Mouse (Mus musculus) urinary bladder, postnatal 36 days (tissue): ENCODE measurements around the gene Bsdc1.

Experiments
- DNase-seq, 2 experiments: peaks; one replicate each; pipeline ENCODE4 v3.0.0; 2022; ENCODE audit warnings: low spot score in 2 of 2, mixed read lengths in 1 of 2

The Bsdc1 gene

DNA sequence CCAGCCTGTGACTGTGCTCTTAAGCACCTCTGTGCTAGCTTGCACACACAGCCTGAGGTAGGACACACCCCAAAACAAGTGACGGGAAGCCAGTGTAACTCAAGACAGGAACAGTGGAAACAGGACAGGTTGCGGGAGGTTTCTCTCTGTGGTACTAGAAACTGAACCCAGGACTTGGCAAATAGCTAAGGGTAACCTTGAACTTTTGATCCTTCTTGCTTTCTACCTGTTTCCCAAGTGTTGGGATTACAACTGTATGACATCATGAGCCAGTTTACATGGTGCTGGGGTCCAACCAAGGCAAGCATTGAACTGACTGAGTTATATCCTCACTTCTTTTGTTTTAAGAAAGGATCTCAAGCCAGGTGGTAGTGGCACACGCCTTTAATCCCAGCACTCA lies 18.5 kb downstream of the Bsdc1 start:
- DNase-seq: no peak

DNA sequence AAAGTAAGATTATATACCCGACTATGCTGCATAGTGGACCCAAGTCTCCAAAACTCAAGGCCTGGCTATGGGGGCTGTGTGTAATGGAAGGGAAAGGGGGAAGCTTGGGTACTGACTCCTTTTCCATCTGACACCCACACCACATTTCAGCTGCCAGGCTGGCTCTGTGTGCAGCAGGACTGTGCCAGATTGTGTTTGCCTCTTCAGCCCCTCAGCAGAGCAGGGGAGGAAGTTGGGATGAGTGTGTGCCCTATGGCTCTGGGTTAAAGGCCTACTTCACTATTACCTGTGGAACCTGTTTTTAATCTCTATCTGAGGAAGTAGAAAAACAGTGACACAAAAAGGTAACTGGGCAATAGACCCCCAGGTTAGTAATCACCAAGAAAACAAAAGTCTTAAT lies 19.7 kb downstream of the Bsdc1 start:
- peak; percentile 34 to 39 for DNase-seq

GRCm38 (mm10) chr4:129490972-129491880 lies 29.8 kb downstream of the Bsdc1 start, which contains the start of the genes Tssk3 and Fam229a:
TSS of gene Tssk3 (minus strand) at chr4:129491022.
TSS of gene Fam229a (plus strand) at chr4:129491190.
- DNase-seq: peak; percentile 59 to 69

DNA sequence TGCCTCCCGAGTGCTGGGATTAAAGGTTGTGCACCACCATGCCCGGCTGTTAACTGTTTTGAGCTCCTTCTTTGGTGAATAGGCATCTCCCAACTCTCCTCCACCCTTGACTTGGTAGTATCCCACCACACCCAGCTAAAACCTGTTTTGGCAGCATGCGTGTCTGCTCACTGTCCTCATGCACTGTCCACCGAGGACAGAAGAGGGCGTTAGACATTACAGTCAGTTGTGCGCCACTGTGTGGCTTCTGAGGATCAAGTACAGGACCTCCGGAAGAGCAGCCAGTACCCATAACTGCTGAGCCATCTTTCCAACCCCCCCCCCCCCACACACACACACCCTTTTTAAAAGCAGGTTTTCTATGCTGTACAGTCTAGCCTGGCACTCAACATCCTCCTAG lies 33.3 kb downstream of the Bsdc1 start:
- DNase-seq: no peak

- DNase-seq: no peak
Measured at GRCm38 (mm10) chr4:129495672-129496562, 34.5 kb downstream of the Bsdc1 start.

GRCm38 (mm10) chr4:129496631-129497030 lies 35.2 kb downstream of the Bsdc1 start:
- no peak for DNase-seq

DNA sequence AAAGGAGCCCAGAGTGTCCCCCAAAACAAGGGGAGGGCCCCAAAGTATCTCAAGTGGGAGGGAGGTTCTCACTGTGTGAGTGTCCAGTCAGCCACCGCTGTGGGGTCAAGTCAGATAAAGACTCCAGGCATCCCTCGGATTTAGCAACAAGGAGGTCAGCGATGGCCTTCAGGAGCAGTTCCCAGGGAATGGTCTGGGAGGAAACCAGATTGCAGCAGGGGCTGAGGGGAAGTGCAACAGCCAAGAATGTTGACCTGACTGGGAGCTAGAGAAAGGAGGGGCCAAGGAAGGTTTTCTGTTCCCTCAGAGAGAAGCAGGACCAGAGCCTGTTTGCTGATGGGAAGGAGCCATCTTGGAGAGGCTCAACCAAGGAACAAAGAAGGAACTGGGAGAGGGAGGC lies 37.6 kb downstream of the Bsdc1 start:
- no peak for DNase-seq

- no peak for DNase-seq
Measured at GRCm38 (mm10) chr4:129500017-129500416, 38.6 kb downstream of the Bsdc1 start.

- DNase-seq: peak; percentile 89 to 91
Measured at GRCm38 (mm10) chr4:129500607-129501566, 39.5 kb downstream of the Bsdc1 start.

DNA sequence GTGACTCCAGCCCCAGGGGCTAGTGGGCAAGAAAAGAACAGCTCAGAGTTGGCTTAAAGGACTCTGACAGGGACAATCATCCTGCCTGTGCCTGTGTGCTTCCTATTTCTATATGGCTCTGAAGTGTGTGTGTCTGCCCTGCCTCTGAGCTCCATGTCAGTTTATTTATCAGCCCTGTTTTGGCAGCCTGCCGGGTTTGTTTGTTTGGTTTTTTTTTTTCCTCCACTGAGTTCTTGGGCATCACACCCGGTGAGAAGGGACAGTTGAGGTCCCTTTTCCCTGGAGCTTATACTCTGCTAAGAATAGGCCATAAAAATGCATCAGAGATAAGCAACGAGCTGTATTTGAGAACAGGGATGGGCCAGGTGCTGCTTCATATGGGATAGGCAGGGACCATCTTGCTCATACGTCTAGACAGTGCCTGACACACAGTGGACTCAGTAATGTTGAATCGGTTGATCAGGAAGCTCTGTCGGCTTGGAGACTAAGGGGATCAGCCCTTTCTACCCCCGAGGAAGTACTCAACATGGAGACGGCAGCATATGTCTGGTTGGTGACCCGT lies 41.0 kb downstream of the Bsdc1 start:
- peak in 1 of 2 experiments; percentile 22 for DNase-seq

DNA sequence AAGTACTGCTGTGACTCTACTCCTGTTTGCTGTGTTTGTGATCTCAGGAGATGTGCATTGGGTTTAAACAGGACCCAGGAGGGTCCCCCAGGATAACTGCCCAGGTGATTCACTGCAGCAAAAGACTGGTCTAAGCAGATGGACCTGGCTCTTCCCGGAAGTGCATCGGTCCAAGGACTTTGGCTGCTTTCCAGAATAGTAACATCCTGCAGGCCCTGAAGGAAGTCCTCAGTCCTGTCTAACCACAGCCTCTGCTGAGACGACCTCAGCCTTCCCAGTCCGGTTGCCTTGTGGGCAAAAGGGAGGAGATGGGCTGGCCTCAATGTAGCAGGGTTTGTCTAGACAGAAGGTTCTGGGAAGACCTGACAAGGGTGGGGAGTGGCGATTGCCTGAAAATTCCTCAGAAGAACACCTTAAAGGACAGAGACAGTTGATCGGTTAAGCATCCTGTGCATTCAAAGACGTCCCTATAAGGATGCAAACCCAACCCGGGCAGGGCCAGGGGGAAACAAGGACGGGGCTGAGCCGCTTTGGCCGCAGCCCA lies 41.6 kb downstream of the Bsdc1 start:
- DNase-seq: no peak

DNA sequence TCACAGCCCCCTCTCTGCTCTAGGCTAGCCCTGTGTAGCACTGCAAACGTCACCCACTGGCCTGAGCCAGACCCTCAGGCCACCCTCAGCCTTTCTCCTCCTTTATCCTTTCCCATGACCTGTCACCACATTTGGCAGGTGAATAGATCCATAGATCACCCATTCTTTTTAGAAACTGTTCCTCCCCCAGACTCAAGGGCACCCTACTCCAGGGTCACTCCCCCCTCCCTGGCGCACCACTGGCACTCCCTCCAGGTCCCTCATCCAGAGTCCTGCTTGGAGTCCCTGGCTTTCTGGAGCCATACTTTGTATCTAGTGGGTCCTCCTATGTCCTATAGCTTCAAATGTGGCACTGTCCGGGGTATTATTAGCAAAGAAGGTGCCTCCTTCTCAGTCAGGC lies 44.1 kb downstream of the Bsdc1 start:
- DNase-seq: no peak

DNA sequence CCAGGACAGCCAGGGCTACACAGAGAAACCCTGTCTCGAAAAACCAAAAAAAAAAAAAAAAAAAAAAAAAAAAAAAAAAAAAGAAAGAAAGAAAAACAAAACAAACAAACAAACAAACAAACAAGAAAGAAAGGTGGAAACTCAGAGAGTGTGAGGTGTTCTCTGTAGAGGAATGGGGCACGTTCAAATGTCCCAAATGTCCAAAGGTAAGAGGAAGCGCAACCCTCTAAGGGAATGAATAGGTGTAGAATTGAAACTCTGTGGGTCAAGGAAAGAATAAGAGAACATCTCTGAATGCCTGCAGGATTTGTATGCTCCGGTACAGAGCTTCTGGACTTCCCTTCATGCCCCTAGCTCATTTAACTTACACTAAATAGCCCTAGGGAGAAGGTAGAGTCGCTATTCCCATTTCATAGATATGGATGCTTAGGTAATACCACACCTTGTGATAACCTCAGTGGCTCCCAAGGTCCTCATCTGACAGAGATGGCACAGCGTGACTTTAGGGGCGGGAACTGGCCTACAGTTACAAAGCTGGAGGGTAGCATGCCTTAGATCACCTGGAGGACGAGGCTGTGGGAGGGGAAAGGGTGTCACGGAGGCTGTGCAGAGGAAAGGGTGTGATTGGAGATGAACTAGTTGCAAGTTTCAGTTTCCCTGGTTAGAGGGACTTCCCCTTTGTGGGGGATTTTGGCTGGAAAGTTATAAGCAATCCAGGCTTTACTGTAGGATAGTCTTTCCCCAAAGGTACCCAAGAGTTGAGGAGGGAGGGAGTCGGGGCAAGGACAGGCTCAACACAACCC lies 46.3 kb downstream of the Bsdc1 start:
- no peak for DNase-seq

GRCm38 (mm10) chr4:129508237-129508515 lies 46.8 kb downstream of the Bsdc1 start:
- DNase-seq: no peak

GRCm38 (mm10) chr4:129508834-129509600 lies 47.6 kb downstream of the Bsdc1 start:
- peak in 1 of 2 experiments; percentile 25 for DNase-seq

GRCm38 (mm10) chr4:129509650-129510049 lies 48.3 kb downstream of the Bsdc1 start:
- DNase-seq: no peak

GRCm38 (mm10) chr4:129510723-129511412 lies 49.5 kb downstream of the Bsdc1 start:
- DNase-seq: no peak

- DNase-seq: no peak
Measured at GRCm38 (mm10) chr4:129511413-129512096, 50.2 kb downstream of the Bsdc1 start.
